Mouse (Mus musculus) ES-Bruce4 (cell line): ENCODE data around the gene Snx12.

Experiments
- CTCF ChIP-seq: IDR thresholded peaks from one replicate; pipeline ENCODE4 v1.8.1; 2011; ENCODE audit warnings: low read depth, low read length
- POLR2A ChIP-seq: IDR thresholded peaks from one replicate; pipeline ENCODE4 v1.8.1; 2011; ENCODE audit warnings: low read length; ENCODE audit not compliant: insufficient read depth

GRCm38 (mm10) chrX:101147506-101147905 lies 74.9 kb downstream of the Snx12 start:
- TF ChIP-seq POLR2A = no peak
- no peak for TF ChIP-seq CTCF
